ENCODE assay signal across 8 mouse cellular contexts in the genomic region with DNA sequence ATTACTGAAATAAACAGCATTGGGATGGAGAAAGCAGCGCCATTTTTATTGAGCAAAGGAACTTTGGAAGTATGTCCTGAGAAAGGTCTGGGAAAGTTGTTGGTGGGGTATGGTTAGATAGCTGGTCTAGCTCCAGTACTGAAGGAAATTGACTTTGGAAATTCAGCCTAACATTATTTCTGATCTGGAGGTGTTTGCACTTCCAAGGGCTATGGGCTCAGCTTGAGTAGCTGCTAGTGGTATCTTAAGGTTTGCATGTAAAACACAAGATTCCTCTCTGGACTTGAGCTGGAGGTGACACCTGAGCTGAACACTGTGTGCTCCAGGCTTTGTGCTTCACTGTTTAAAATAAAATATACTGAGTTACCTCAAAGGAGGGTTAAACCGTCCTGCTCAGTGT. TPM values are rescaled to one million over a fixed set of nuclear protein-coding genes. Genes with fewer than 3 reads are reported as not detected.
DNase-seq lines count a peak whose midpoint lies in the region; ATAC-seq and TF ChIP-seq lines count a peak whose summit lies in the region.

No protein-coding gene starts in this region.

- H3K4me2 ChIP-seq in embryonic facial prominence, embryonic 15.5 days (replicated peaks) = peak overlapping the region; percentile 69
- H3K4me2 ChIP-seq in hindbrain, postnatal 0 days (ENCODE audit: low read depth, low read length) = peak overlapping the region; percentile 62
- peak overlapping the region; percentile 86 for H3K4me2 ChIP-seq in myocyte (ENCODE audit: low read depth)

- H3K4me1 ChIP-seq in embryonic facial prominence, embryonic 15.5 days = peaks cover 27% of the 10 kb centered on the region
- H3K4me1 ChIP-seq in hindbrain, postnatal 0 days (ENCODE audit: insufficient read depth, low read length) = peaks cover 7% of the 10 kb centered on the region; the same call in 1 of the 2 replicates

- no peak overlapping the region; the same call in 1 of the 2 replicates for H3K9ac ChIP-seq in embryonic facial prominence, embryonic 15.5 days
- peak overlapping the region; percentile 95; the same call in 1 of the 2 replicates for H3K9ac ChIP-seq in hindbrain, postnatal 0 days (replicated peaks; ENCODE audit: low read length)

- TF ChIP-seq POLR2A in myocyte (IDR thresholded peaks at IDR 0.05; ENCODE audit: insufficient read length, low read depth) = no peak

- no peak overlapping the region; the same call in 1 of the 2 replicates for H3K27ac ChIP-seq in left cerebral cortex, adult 2 months
- H3K27ac ChIP-seq in embryonic facial prominence, embryonic 15.5 days (replicated peaks) = 0 out of 2 replicates have a peak overlapping the region, but pooled peaks have one; percentile 92
- H3K27ac ChIP-seq in hindbrain, postnatal 0 days = no peak overlapping the region

- 19% methylated on average over 2 of the region's 2 CpGs for WGBS in embryonic facial prominence, embryonic 15.5 days
- WGBS in hindbrain, postnatal 0 days = 24% methylated on average over 2 of the region's 2 CpGs

- no peak for ATAC-seq in embryonic facial prominence, embryonic 15.5 days (ENCODE audit: insufficient number of reproducible peaks, low FRiP score, low TSS enrichment, low read depth)
- no peak for ATAC-seq in hindbrain, postnatal 0 days
- ATAC-seq in monocyte, adult 5-6 weeks (replicated peaks; ENCODE audit: insufficient number of reproducible peaks, low FRiP score, low TSS enrichment, poor library complexity, severe bottlenecking) = no peak

- intact Hi-C loops in left cerebral cortex, adult 2 months (cut with DNase I) = loop anchor here (5.0 kb wide), 2 partner anchors 95 to 115 kb away; no protein-coding TSS in a partner anchor

- peak overlapping the region; percentile 91 for H3ac ChIP-seq in myocyte (ENCODE audit: control insufficient read depth, insufficient read length)

- H3K27me3 ChIP-seq in embryonic facial prominence, embryonic 15.5 days = no peaks in the 10 kb centered on the region
- no peaks in the 10 kb centered on the region for H3K27me3 ChIP-seq in hindbrain, postnatal 0 days (ENCODE audit: insufficient read depth, low read length)
- no peaks in the 10 kb centered on the region for H3K27me3 ChIP-seq in myocyte (ENCODE audit: control insufficient read depth, insufficient read depth, insufficient read length)

- H3K36me3 ChIP-seq in embryonic facial prominence, embryonic 15.5 days = no peaks in the 10 kb centered on the region
- H3K36me3 ChIP-seq in hindbrain, postnatal 0 days (ENCODE audit: insufficient read depth, low read length) = no peaks in the 10 kb centered on the region
- no peaks in the 10 kb centered on the region for H3K36me3 ChIP-seq in myocyte (ENCODE audit: control insufficient read depth, insufficient read depth)

- H3K9me3 ChIP-seq in embryonic facial prominence, embryonic 15.5 days (replicated peaks) = no peaks in the 10 kb centered on the region
- H3K9me3 ChIP-seq in hindbrain, postnatal 0 days (ENCODE audit: low read length) = no peaks in the 10 kb centered on the region

- no peak for TF ChIP-seq CTCF in left cerebral cortex, adult 2 months (IDR thresholded peaks at IDR 0.05)
- TF ChIP-seq CTCF in hindbrain, postnatal 0 days (IDR thresholded peaks at IDR 0.05; ENCODE audit: low read depth) = no peak

- H3K79me2 ChIP-seq in myocyte (ENCODE audit: control insufficient read depth, insufficient read depth) = peaks cover 4% of the 10 kb centered on the region

- peak overlapping the region; percentile 96 for H3K4me3 ChIP-seq in left cerebral cortex, adult 2 months
- H3K4me3 ChIP-seq in embryonic facial prominence, embryonic 15.5 days (replicated peaks) = peak overlapping the region; percentile 95
- H3K4me3 ChIP-seq in hindbrain, postnatal 0 days (ENCODE audit: low read length) = peak overlapping the region; percentile 90
- peak overlapping the region; percentile 30 for H3K4me3 ChIP-seq in myocyte

- no peak for DNase-seq in left cerebral cortex, adult 2 months (ENCODE audit: extremely low spot score in 1 of 2, low spot score in 2 of 2)
- no peak for DNase-seq in left cerebral cortex, adult 11 months (ENCODE audit: low spot score)
- DNase-seq in hindbrain, postnatal 0 days (ENCODE audit: low spot score) = no peak
- DNase-seq in Muller cell, postnatal 12 days (ENCODE audit: inconsistent ontology term) = no peak
- no peak for DNase-seq in gastrocnemius, postnatal 25 days

TF ChIP-seq in myocyte, 11 proteins besides CTCF, POLR2A, EP300 and RAD21:
- TF ChIP-seq POLR2AphosphoS2 (IDR thresholded peaks at IDR 0.05; ENCODE audit: insufficient read length, low read depth) (no peak), USF1 (IDR thresholded peaks at IDR 0.05; ENCODE audit: low read depth) (no peak), MYOG (IDR thresholded peaks at IDR 0.05; ENCODE audit: control insufficient read depth in 1 of 3, insufficient read depth in 1 of 3, insufficient read length in 2 of 3, low read depth in 2 of 3) (no peak), TCF12 (IDR thresholded peaks at IDR 0.05; ENCODE audit: insufficient read depth, poor library complexity, severe bottlenecking) (no peak), REST (IDR thresholded peaks at IDR 0.05; ENCODE audit: insufficient read depth, insufficient read length) (no peak), MYOD1 (IDR thresholded peaks at IDR 0.05; ENCODE audit: control insufficient read depth in 1 of 3, insufficient read length in 2 of 3, low read depth in 2 of 3) (no peak), SRF (IDR thresholded peaks at IDR 0.05; ENCODE audit: control insufficient read depth, insufficient read length, low read depth) (no peak), CEBPB (IDR thresholded peaks at IDR 0.05; ENCODE audit: insufficient read depth, poor library complexity, severe bottlenecking) (no peak), MAX (IDR thresholded peaks at IDR 0.05; ENCODE audit: low read depth) (no peak), E2F4 (IDR thresholded peaks at IDR 0.05; ENCODE audit: insufficient read depth) (no peak), TCF3 (IDR thresholded peaks at IDR 0.05; ENCODE audit: insufficient read length, low read depth) (no peak)

RNA-seq across cellular contexts. Expression of a gene that starts 1.8 kb away (rescaled TPM):
- total RNA-seq in left cerebral cortex, adult 2 months (2021) = 10 to 100 TPM; 78.7 to 85.3 TPM
- 64.8 and 69.0 TPM in 2 replicates for polyA plus RNA-seq in embryonic facial prominence, embryonic 15.5 days (2015; fragmentation: Nextera tagmentation; extraction: Ambion mirVana)
- 60.2 and 67.7 TPM in 2 replicates for total RNA-seq in hindbrain, postnatal 0 days (2014; rRNA removed)
- 73.0 and 77.0 TPM in 2 replicates for polyA plus RNA-seq in hindbrain, postnatal 0 days (2015; fragmentation: Nextera tagmentation; extraction: Ambion mirVana)
- polyA plus RNA-seq in myocyte (2012; fragmentation: generic; extraction: Trizol) = 16.9 TPM
- total RNA-seq in gastrocnemius, postnatal 25 days (2021) = 1 to 10 TPM; 1.9 to 3.7 TPM
- 3.0 to 7.7 TPM (median 4.0 TPM) in 3 replicates for total RNA-seq in monocyte, adult 5-6 weeks (2017)

Comparison
In these comparisons a context has a peak if more than half of its experiments do, and no peak if none do; other contexts are left out.
1. H3K4me3 ChIP-seq: peak in every context shown above with its lines; median percentile 96 in left cerebral cortex, adult 2 months; 95 in embryonic facial prominence, embryonic 15.5 days; 90 in hindbrain, postnatal 0 days; 30 in myocyte.